Mouse (Mus musculus) cerebellum, adult (tissue): ENCODE measurements around the gene Chchd3.

Experiments used
- ATAC-seq: cut with Nextera tagmentation; 2 replicates; pipeline ENCODE4 v1.9.2; 2017; ENCODE audit warnings: mild to moderate bottlenecking, moderate library complexity, mixed read lengths; ENCODE audit not compliant: insufficient number of reproducible peaks, low FRiP score, low TSS enrichment

Gene Chchd3

DNA sequence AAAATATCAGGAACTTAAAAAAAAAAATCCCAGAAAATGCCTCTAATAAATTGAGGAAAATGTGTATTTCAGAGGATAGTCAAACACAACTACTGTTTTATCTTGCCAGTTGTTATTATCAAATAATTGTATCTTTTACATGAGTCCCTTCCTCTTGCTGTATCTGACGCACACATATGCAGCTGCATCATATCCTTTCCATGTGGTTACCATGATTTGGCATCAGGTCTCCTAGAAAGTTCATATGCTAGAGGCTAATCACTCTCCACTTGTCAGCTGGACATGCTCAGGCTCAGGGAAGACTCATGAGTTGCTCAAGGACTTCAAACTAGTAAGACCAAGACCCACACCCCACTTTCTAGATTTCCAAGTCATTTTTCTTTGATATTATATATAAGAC lies 122.4 kb downstream of the Chchd3 start:
- ATAC-seq: no peak

DNA sequence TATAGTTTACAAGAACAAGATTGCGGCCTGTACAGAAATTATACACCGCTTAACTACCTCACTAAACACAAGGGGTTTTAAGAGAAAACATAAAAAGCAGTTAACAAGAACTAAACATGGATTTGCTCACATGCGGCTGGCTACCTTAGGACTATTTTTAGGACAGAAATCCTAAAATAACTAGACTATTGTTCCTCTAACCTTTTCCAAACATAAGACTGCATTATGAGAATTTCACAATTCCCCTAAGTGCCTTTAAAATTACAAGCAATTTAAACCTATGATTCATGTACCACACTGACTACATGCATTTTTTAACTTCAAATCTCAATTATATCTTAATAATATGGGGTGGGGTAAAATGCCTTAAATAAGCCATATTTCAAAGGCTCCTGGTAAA lies 123.3 kb downstream of the Chchd3 start:
- ATAC-seq: no peak

DNA sequence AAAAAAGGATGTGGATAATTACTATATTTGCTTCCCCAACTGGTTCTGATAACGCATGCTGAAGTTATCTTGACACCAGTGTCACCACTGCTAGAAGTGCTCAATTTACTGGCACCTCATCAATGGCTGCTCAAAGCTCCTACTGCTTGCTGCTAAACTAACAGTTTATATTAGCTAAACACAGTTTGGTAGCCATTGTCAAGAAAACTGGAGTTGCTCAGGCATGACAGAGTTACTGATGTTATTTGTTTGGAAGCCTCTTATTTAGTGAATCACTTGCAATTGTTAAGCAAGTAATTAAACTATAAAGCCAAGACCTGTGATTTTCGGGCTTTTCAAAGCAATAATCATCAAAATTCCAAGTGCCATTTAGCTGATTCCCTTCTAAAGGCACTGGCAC lies 123.7 kb downstream of the Chchd3 start:
- ATAC-seq: no peak

DNA sequence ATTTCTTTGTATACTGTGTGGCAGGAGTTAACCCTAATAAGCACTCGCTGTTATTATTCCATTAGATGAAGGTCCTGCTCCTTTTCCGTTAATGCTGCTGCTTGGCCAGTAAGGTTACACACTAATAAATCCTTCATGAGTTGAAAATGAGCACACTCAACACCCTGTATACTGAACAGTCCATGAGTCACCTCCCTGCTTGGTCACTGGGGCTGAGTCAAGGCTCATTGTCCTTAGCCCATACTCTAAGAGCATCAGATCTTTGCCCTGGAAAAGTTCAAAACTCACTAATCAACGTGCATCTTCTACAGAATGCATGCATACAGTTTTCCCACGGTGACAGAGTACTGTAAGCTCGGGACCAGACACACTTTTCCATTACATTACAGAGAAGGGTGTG lies 124.5 kb downstream of the Chchd3 start:
- ATAC-seq: no peak

DNA sequence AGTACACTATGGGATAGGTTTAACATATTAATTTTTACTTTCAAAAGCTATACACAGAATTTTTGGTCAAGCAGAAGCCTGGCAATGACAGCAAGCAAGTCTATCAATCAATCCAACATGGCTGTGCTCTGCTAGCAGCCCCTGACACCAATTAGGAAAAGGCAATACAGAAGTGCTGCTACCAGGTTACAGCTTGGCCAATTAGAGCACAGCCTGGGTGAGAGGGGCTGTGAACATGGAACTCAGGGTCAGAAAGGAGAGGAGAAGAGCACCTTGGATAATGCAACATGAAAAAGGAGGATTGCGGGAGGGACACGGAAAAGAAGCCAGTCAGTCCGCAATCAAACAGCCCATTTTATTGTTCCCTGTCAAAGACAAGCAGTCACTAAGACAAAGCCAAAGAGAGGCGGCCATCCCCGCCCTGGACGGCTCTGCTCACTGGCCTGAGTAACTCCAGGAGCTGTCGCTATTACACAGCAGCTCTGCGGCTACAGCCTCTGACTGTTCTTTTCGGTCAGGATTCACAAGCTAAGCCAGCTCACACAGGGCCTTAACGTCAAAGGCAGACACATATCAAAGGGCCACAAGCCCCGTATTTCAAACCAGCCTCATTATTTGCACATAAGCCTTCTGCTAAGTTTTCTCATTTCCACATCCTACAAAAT lies 128.8 kb downstream of the Chchd3 start:
- no peak for ATAC-seq

DNA sequence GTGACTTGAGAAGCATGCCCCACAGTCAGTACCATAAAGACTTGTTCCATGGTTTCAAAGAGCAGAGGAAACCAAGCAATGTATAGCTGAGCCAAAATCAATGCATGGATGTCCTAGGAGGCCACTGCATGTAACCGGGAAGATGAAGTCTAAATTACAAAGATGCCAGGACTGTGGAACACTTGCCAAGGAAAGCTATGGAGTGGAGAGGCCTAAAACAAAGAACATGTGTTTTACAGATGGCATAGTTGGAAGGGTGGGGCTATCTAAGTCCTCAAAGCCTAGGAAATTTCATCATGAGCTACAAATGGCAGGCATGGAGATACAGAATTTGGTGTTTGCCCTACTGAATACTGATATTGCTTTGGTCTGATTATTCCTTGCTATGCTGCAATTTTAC lies 137.7 kb downstream of the Chchd3 start:
- no peak for ATAC-seq

GRCm38 (mm10) chr6:32920091-32920490 lies 140.0 kb downstream of the Chchd3 start:
- no peak for ATAC-seq

- no peak for ATAC-seq
Measured at GRCm38 (mm10) chr6:32910692-32911091, 149.4 kb downstream of the Chchd3 start.

GRCm38 (mm10) chr6:32899061-32899460 lies 161.0 kb downstream of the Chchd3 start:
- ATAC-seq: peak; percentile 79

- no peak for ATAC-seq
Measured at GRCm38 (mm10) chr6:32894100-32894499, 166.0 kb downstream of the Chchd3 start.

DNA sequence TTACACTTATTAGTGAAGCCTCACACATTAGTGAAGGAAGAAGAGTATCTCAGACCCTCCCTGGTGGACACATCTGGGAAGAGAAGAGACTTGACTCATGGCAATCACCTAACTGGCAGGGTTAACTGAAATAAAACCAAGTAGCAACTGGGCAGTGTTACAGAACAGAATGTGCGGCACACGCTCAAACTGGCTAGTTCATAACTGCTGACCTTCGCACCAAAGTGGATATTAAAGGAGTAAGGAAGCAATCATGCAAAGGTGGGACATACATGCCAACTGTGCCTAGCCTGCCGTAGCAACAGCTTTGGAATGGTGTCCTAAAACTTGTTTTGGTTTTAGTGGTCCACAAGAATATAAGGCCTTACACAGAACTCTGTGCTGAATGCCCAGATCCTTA lies 169.3 kb downstream of the Chchd3 start:
- ATAC-seq: no peak

- no peak for ATAC-seq
Measured at GRCm38 (mm10) chr6:32888894-32889529, 171.0 kb downstream of the Chchd3 start.

- ATAC-seq: no peak
Measured at GRCm38 (mm10) chr6:32878586-32878985, 181.5 kb downstream of the Chchd3 start.

GRCm38 (mm10) chr6:32874176-32874575 lies 185.9 kb downstream of the Chchd3 start:
- ATAC-seq: no peak

DNA sequence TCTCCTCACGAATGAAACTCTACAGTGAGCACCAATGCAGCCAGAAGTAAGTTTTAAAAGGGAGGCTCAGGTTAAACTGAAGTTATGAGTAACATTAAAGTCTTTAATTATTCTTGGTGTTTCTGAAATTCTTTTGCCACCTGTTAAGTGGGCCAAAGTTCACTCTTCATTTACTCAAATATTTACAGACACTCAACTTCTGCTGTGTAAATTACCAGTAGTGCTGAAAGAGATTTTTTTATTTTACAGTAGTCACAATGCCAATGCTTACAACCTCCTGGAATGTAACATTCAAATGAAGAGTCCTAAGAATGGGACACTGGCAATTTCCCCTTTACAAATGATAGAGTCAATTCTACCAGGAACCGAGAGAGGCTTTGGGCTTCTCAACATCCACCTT lies 187.3 kb downstream of the Chchd3 start:
- no peak for ATAC-seq

DNA sequence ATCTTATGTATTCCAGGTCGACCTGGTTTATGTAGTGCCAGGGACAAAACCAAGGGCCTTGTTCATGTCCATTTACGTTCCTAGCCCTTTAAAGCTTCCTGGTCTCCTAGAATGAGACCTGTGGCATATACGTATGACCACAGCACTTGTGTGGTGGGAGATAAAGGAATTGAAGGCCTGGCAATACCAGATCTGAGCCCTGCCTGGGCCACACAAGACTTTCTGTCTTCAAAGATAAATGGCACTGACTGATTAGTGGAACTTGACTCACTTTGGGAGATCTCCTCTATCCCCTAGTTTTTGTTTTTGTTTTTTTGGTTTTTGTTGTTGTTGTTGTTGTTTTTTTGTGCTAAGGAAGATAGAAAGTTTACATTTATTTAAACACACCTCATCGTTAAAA lies 209.1 kb downstream of the Chchd3 start:
- no peak for ATAC-seq

DNA sequence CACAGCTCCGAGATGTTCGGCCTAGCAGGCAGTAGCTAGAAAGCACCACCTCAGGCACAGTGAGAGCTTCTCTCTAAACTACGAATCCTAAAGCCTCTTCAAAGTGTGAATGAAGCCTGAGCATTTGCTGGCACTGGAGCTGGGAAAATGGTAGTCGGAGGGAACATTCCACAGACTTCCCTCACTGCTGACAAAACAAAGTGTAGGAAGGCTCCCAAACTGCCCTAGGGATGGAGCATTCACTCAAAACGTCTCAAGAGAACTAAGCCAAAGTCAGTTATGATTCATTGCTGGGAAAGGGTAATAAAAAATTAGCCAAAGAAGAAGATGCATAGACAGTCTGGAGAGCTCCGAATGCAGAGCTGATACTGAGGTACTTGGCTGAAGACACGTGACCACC lies 211.1 kb downstream of the Chchd3 start:
- no peak for ATAC-seq

DNA sequence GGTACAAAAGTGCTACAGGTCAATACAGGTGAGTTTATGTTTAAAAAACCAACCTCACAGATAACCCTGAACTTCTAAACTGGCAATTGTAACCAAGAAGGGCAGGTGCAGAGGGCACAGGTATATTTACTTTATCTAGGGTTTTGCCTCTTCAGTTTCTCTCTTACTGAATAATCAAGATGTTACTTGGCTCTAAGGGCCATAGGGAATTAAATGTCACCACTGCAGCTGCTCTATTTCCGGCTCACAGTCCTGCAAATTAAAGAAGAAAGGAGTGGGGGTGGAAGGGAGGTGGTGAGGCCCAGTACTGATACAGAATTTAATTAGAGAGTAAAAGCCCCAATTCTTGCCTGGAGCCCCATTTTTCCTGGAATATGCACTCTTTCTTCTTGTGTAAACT lies 214.6 kb downstream of the Chchd3 start:
- no peak for ATAC-seq

GRCm38 (mm10) chr6:32837939-32838301 lies 222.1 kb downstream of the Chchd3 start:
- ATAC-seq: no peak

GRCm38 (mm10) chr6:32837165-32837938 lies 222.7 kb downstream of the Chchd3 start:
- ATAC-seq: no peak

DNA sequence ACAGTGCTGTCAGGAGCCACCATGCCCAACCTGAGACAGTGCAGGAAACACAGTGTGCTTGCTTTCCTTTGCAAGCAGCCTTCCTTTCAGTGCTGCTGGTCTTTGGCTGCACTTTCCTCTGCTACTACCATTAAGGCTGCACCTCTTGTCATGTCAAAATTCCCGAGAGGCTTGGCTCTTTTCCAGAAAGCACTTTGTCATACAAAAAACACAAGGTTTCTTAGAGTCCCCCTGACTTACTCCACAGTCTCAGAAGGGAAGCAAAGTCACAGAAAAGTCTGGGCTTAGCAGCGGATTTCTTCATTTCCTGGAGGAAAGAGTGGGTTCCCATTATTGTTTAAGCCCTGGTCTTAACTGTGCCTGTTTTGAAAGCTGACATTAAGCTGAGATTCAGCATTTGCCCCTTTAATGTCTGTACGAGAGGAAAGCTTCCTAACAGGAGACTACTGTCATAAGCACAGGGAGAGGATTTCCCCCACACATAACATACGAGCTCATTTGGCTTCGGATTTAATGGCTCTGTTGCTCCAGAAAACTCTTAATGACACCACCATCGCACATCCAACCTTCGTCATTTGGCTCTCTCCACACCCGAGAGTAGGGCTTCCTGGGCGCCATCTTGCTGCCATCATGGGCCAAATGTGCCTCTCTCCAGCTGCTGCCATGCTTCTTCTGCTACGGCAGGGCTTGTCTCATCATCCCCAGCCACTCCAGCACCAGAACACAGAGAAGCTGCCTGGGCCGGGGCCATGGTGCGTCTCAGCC lies 236.0 kb downstream of the Chchd3 start:
- no peak for ATAC-seq
